Mouse (Mus musculus): Measurements from ENCODE around the gene Itgb4. TPM values are rescaled to one million over a fixed set of nuclear protein-coding genes. Genes with fewer than 3 reads are reported as not detected.

Itgb4 gene
- total and polyA plus RNA-seq, 3 experiments, result 0.69 to 0.85 TPM; not detected in 1

DNA sequence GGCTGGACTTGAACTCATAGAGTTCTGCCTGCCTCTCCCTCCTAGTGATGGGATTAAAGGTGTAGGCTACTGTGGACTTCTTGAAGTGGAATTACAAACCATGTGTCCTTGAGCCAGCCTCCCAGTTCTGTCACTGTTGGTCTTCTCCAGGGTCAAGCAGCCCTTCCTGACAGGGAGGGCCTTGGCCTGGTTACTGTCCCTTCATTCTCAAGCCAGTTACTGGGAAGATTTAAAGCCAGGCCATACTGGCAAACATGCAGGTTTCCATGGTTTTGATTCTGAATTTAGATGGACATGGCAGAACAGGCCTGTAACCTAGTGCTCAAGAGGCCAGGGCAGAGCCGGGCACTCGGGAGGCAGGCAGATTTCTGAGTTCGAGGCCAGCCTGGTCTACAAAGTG is 20.7 kb downstream of the Itgb4 start:
- Histone ChIP-seq H3K79me2 (ENCODE audit: control insufficient read depth, insufficient read depth, low read length, poor library complexity) (no peaks in the 10 kb centered on the region), H3K4me1 (ENCODE audit: control insufficient read depth in 1 of 2, insufficient read depth in 2 of 2, low read length in 2 of 2) (peaks cover 2 to 7% of the 10 kb centered on the region in 2 experiments; a peak in 2 of 4 replicates), H3K36me3 (ENCODE audit: control insufficient read depth in 1 of 2, insufficient read depth in 2 of 2, low read length in 2 of 2) (peaks cover 0 to 3% of the 10 kb centered on the region in 2 experiments; a peak in 2 of 4 replicates), H3K4me3 (ENCODE audit: control insufficient read depth in 1 of 2, insufficient read depth in 1 of 2, low read depth in 2 of 2, low read length in 2 of 2) (no peak overlapping the region), H3K27ac (ENCODE audit: control insufficient read depth, low read depth, low read length) (no peak overlapping the region), H3K9me3 (replicated peaks; ENCODE audit: insufficient read depth, low read length) (no peaks in the 10 kb centered on the region), H3K9ac (ENCODE audit: control insufficient read depth, low read depth, low read length, poor library complexity, severe bottlenecking) (no peak overlapping the region), H3K27me3 (ENCODE audit: control insufficient read depth in 1 of 2, insufficient read depth in 2 of 2, low read length in 2 of 2) (no peaks in the 10 kb centered on the region)
- TF ChIP-seq GABPA (IDR thresholded peaks at IDR 0.05; ENCODE audit: low read depth, low read length), result no peak
- no peak for DNase-seq (ENCODE audit: low read depth, low spot score)

DNA sequence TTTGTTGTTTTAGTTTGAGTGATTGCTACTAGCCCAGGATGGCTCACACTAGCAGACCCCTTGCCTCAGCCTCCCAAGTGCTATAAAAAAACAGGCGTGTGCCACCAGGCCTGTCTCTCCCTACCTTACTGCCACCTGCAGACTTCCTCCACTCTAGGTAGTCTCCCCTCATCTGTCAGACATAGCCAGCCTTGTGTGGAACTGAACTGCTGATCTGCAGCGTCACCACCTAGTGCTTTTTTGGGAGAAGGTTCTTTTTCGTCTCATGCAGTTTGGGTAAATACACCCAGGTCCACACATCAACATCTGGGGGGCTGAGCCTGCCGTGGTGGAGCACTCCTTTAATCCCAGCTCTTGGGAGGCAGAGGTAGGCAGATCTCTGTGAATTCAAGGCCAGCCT is 22.5 kb downstream of the Itgb4 start:
- Histone ChIP-seq H3K27ac (ENCODE audit: control insufficient read depth, low read depth, low read length) (no peak overlapping the region), H3K79me2 (ENCODE audit: control insufficient read depth, insufficient read depth, low read length, poor library complexity) (no peaks in the 10 kb centered on the region), H3K9me3 (replicated peaks; ENCODE audit: insufficient read depth, low read length) (no peaks in the 10 kb centered on the region), H3K4me3 (ENCODE audit: control insufficient read depth in 1 of 2, insufficient read depth in 1 of 2, low read depth in 2 of 2, low read length in 2 of 2) (no peak overlapping the region), H3K36me3 (ENCODE audit: control insufficient read depth in 1 of 2, insufficient read depth in 2 of 2, low read length in 2 of 2) (peaks cover 0 to 3% of the 10 kb centered on the region in 2 experiments; a peak in 2 of 4 replicates), H3K27me3 (ENCODE audit: control insufficient read depth in 1 of 2, insufficient read depth in 2 of 2, low read length in 2 of 2) (no peaks in the 10 kb centered on the region), H3K4me1 (ENCODE audit: control insufficient read depth in 1 of 2, insufficient read depth in 2 of 2, low read length in 2 of 2) (peaks cover 2 to 7% of the 10 kb centered on the region in 2 experiments; a peak in 2 of 4 replicates), H3K9ac (ENCODE audit: control insufficient read depth, low read depth, low read length, poor library complexity, severe bottlenecking) (no peak overlapping the region)
- TF ChIP-seq ZKSCAN1 (IDR thresholded peaks at IDR 0.05; ENCODE audit: low read depth, low read length), result no peak
- TF ChIP-seq E2F4 (IDR thresholded peaks at IDR 0.05; ENCODE audit: borderline replicate concordance, low read depth, low read length), result no peak
- TF ChIP-seq CTCF (IDR thresholded peaks at IDR 0.05 in 2 of 3, conservative IDR thresholded peaks at IDR 0.05 in 1 of 3; ENCODE audit: control insufficient read depth in 1 of 3, insufficient read depth in 1 of 3, low read depth in 2 of 3, low read length in 3 of 3, poor library complexity in 1 of 3, severe bottlenecking in 1 of 3), result peak; percentile 53 to 77 (median 59)
- TF ChIP-seq TCF12 (IDR thresholded peaks at IDR 0.05; ENCODE audit: low read depth, low read length), result no peak
- TF ChIP-seq HCFC1 (IDR thresholded peaks at IDR 0.05; ENCODE audit: low read depth, low read length), result no peak
- TF ChIP-seq JUND (IDR thresholded peaks at IDR 0.05; ENCODE audit: low read depth, low read length), result no peak
- TF ChIP-seq ZC3H11A (IDR thresholded peaks at IDR 0.05; ENCODE audit: low read depth, low read length), result peak; percentile 90
- TF ChIP-seq CHD1 (IDR thresholded peaks at IDR 0.05; ENCODE audit: low read depth, low read length), result no peak
- no peak for TF ChIP-seq NELFE (IDR thresholded peaks at IDR 0.05; ENCODE audit: low read depth, low read length)
- TF ChIP-seq SIN3A (IDR thresholded peaks at IDR 0.05; ENCODE audit: low read length), result no peak
- TF ChIP-seq BHLHE40 (IDR thresholded peaks at IDR 0.05; ENCODE audit: borderline replicate concordance, low read depth, low read length), result 0 out of 2 replicates have a peak, but pooled peaks have one; percentile 12
- TF ChIP-seq SMC3 (IDR thresholded peaks at IDR 0.05; ENCODE audit: low read depth, low read length), result peak; percentile 82
- TF ChIP-seq MAZ (IDR thresholded peaks at IDR 0.05; ENCODE audit: low read depth, low read length), result no peak; the same call in 1 of the 2 replicates
- no peak for TF ChIP-seq GABPA (IDR thresholded peaks at IDR 0.05; ENCODE audit: low read depth, low read length)
- TF ChIP-seq ETS1 (IDR thresholded peaks at IDR 0.05; ENCODE audit: low read depth, low read length), result no peak
- no peak for TF ChIP-seq TAL1 (IDR thresholded peaks at IDR 0.05; ENCODE audit: low read length)
- no peak for TF ChIP-seq ELF1 (IDR thresholded peaks at IDR 0.05; ENCODE audit: low read depth, low read length)
- peak; percentile 83 for TF ChIP-seq RAD21 (IDR thresholded peaks at IDR 0.05; ENCODE audit: low read depth, low read length)
- no peak for TF ChIP-seq MAX (IDR thresholded peaks at IDR 0.05; ENCODE audit: low read length)
- TF ChIP-seq ZMIZ1 (IDR thresholded peaks at IDR 0.05; ENCODE audit: low read depth, low read length), result no peak
- TF ChIP-seq POLR2A (IDR thresholded peaks at IDR 0.05; ENCODE audit: control insufficient read depth in 1 of 2, insufficient read depth in 1 of 2, low read depth in 1 of 2, low read length in 2 of 2, poor library complexity in 1 of 2), result no peak
- 0 out of 2 replicates have a peak, but pooled peaks have one; percentile 17 for TF ChIP-seq TBP (IDR thresholded peaks at IDR 0.05; ENCODE audit: low read depth, low read length)
- no peak for TF ChIP-seq MYB (IDR thresholded peaks at IDR 0.05; ENCODE audit: low read depth, low read length)
- TF ChIP-seq USF1 (IDR thresholded peaks at IDR 0.05; ENCODE audit: low read depth, low read length), result no peak
- DNase-seq (ENCODE audit: low read depth, low spot score), result peak; percentile 66

All from MEL (cell line).